ENCODE assay signal across 8 mouse cellular contexts in the genomic region with DNA sequence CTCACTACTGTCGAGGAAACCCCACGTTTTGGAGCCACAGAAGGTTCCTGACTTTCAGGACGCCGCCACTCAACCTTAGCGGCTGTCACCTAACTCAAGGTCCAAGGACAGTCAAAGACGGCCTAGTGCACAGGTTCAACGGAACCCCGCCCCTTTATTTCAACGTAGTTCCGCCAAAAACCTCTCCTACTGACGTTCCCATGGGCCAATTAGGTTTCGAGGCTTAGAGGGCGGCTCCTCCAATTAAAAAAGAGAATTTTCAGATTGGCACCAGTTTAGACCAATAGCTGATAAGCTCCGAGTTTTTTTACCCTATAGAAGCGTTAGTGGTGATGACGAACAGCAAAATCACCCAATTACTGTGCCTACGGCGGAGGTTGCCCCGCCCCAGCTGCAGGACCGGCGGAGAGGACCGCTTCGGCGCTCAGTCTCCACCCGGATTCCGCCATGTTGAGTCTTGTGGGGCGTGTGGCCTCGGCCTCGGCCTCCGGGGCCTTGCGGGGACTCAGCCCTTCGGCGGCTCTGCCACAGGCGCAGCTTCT. TPM values are rescaled to one million over a fixed set of nuclear protein-coding genes. Genes with fewer than 3 reads are reported as not detected.
A peak's percentile ranks its signal among the peaks of the same experiment; 100 is the strongest.
DNase-seq lines count a peak whose midpoint lies in the region; ATAC-seq and TF ChIP-seq lines count a peak whose summit lies in the region.

Gene Atp5b, plus strand, starts transcription at position 394 of the 542 bp plus-strand sequence.

- TF ChIP-seq CTCF in kidney, adult 2 months (conservative IDR thresholded peaks at IDR 0.05; ENCODE audit: insufficient read depth, insufficient read length, low read depth, low read length), result 0 out of 2 replicates have a peak, but pooled peaks have one; percentile 0
- TF ChIP-seq CTCF in spleen, adult 2 months (IDR thresholded peaks at IDR 0.05; ENCODE audit: extremely low read depth, insufficient read depth, insufficient read length, insufficient replicate concordance), result no peak

- peak within 1 kb of the TSS; percentile 85 for H3K27ac ChIP-seq in embryonic facial prominence, embryonic 13.5 days
- peak within 1 kb of the TSS; percentile 99 for H3K27ac ChIP-seq in kidney, adult 2 months (ENCODE audit: insufficient read depth, low read depth, low read length)
- H3K27ac ChIP-seq in limb, embryonic 12.5 days, result peak within 1 kb of the TSS; percentile 73
- peak within 1 kb of the TSS; percentile 91 for H3K27ac ChIP-seq in midbrain, embryonic 15.5 days
- peak within 1 kb of the TSS; percentile 91 for H3K27ac ChIP-seq in spleen, adult 2 months (ENCODE audit: insufficient read depth, low read length)

- H3K9me3 ChIP-seq in embryonic facial prominence, embryonic 13.5 days, result no peaks in the 10 kb centered on the region
- no peaks in the 10 kb centered on the region for H3K9me3 ChIP-seq in limb, embryonic 12.5 days
- no peaks in the 10 kb centered on the region for H3K9me3 ChIP-seq in midbrain, embryonic 15.5 days

- H3K27me3 ChIP-seq in embryonic facial prominence, embryonic 13.5 days, result no peaks in the 10 kb centered on the region
- H3K27me3 ChIP-seq in kidney, adult 2 months (replicated peaks; ENCODE audit: control insufficient read depth, insufficient read depth, low read length), result no peaks in the 10 kb centered on the region
- H3K27me3 ChIP-seq in limb, embryonic 12.5 days, result no peaks in the 10 kb centered on the region
- H3K27me3 ChIP-seq in midbrain, embryonic 15.5 days (replicated peaks), result no peaks in the 10 kb centered on the region
- H3K27me3 ChIP-seq in spleen, adult 2 months (ENCODE audit: control insufficient read depth, insufficient read depth, low read length), result no peaks in the 10 kb centered on the region

- peak within 1 kb of the TSS; percentile 97 for H3K4me3 ChIP-seq in embryonic facial prominence, embryonic 13.5 days
- H3K4me3 ChIP-seq in kidney, adult 2 months (ENCODE audit: insufficient read depth, low read depth, low read length), result peak within 1 kb of the TSS; percentile 93
- H3K4me3 ChIP-seq in limb, embryonic 12.5 days (replicated peaks), result peak within 1 kb of the TSS; percentile 96
- H3K4me3 ChIP-seq in midbrain, embryonic 15.5 days, result peak within 1 kb of the TSS; percentile 70
- peak within 1 kb of the TSS; percentile 93 for H3K4me3 ChIP-seq in spleen, adult 2 months (ENCODE audit: extremely low read depth, insufficient read depth, insufficient read length)

- DNase-seq in 3134 (ENCODE audit: extremely low read depth, insufficient read length, low spot score), result peak; percentile 94
- DNase-seq in adrenal gland, postnatal 36 days, result peak; percentile 94
- DNase-seq in heart, adult 18-20 months, result peak; percentile 99 to 100
- peak; percentile 100 for DNase-seq in kidney, adult 2 months
- peak; percentile 96 to 100 for DNase-seq in spleen, adult 2 months (ENCODE audit: low read depth in 1 of 2, low spot score in 2 of 2)

- ATAC-seq in embryonic facial prominence, embryonic 13.5 days (ENCODE audit: insufficient number of reproducible peaks, insufficient read depth, low FRiP score, low TSS enrichment, low read depth), result peak; percentile 98
- ATAC-seq in limb, embryonic 12.5 days (ENCODE audit: insufficient number of reproducible peaks, insufficient read depth, low FRiP score, low TSS enrichment, low read depth), result peak; percentile 97
- peak; percentile 99 for ATAC-seq in midbrain, embryonic 15.5 days (replicated peaks)

- peaks cover 35% of the 10 kb centered on the region for H3K36me3 ChIP-seq in embryonic facial prominence, embryonic 13.5 days
- peaks cover 28% of the 10 kb centered on the region for H3K36me3 ChIP-seq in kidney, adult 2 months (ENCODE audit: control insufficient read depth, insufficient read depth, low read length)
- H3K36me3 ChIP-seq in limb, embryonic 12.5 days, result peaks cover 40% of the 10 kb centered on the region
- H3K36me3 ChIP-seq in midbrain, embryonic 15.5 days (replicated peaks), result peaks cover 27% of the 10 kb centered on the region
- H3K36me3 ChIP-seq in spleen, adult 2 months (ENCODE audit: control insufficient read depth, insufficient read depth, low read length), result peaks cover 26% of the 10 kb centered on the region

- WGBS in embryonic facial prominence, embryonic 13.5 days, result under 1% methylated on average over 34 of the region's 34 CpGs
- whole genome bisulfite sequencing in kidney, adult 2 months, result under 1% methylated on average over 34 of the region's 34 CpGs
- under 1% methylated on average over 34 of the region's 34 CpGs for WGBS in limb, embryonic 12.5 days
- under 1% methylated on average over 34 of the region's 34 CpGs for WGBS in midbrain, embryonic 15.5 days
- WGBS in spleen, adult 2 months, result under 1% methylated on average over 34 of the region's 34 CpGs

- H3K9ac ChIP-seq in embryonic facial prominence, embryonic 13.5 days, result peak within 1 kb of the TSS; percentile 99
- H3K9ac ChIP-seq in limb, embryonic 12.5 days (replicated peaks), result peak within 1 kb of the TSS; percentile 97
- H3K9ac ChIP-seq in midbrain, embryonic 15.5 days, result peak within 1 kb of the TSS; percentile 84

- peak within 1 kb of the TSS; percentile 92 for H3K4me2 ChIP-seq in embryonic facial prominence, embryonic 13.5 days
- peak within 1 kb of the TSS; percentile 96 for H3K4me2 ChIP-seq in limb, embryonic 12.5 days
- H3K4me2 ChIP-seq in midbrain, embryonic 15.5 days, result peak within 1 kb of the TSS; percentile 78

- H3K4me1 ChIP-seq in embryonic facial prominence, embryonic 13.5 days, result peaks cover 19% of the 10 kb centered on the region
- peaks cover 19% of the 10 kb centered on the region; the same call in 1 of the 2 replicates for H3K4me1 ChIP-seq in kidney, adult 2 months (ENCODE audit: control insufficient read depth, insufficient read depth, low read length)
- peaks cover 16% of the 10 kb centered on the region for H3K4me1 ChIP-seq in limb, embryonic 12.5 days (replicated peaks)
- H3K4me1 ChIP-seq in midbrain, embryonic 15.5 days, result peaks cover 31% of the 10 kb centered on the region
- 0 out of 2 replicates have a peak, but pooled peaks cover 3% of the 10 kb centered on the region for H3K4me1 ChIP-seq in spleen, adult 2 months (ENCODE audit: control insufficient read depth, insufficient read depth, insufficient read length)

- TF ChIP-seq POLR2A in kidney, adult 2 months (IDR thresholded peaks at IDR 0.05; ENCODE audit: low read depth, low read length), result peak; percentile 94
- peak; percentile 89 for TF ChIP-seq POLR2A in spleen, adult 2 months (IDR thresholded peaks at IDR 0.05; ENCODE audit: low read depth, low read length)

RNA-seq across cellular contexts. Expression of gene Atp5b, which starts in this region (rescaled TPM):
- total RNA-seq in adrenal gland, postnatal 36 days (2021), result 1,000 to 10,000 TPM; 2,942 to 3,172 TPM
- 1,953 and 2,050 TPM in 2 replicates for polyA plus RNA-seq in embryonic facial prominence, embryonic 13.5 days (2015; fragmentation: Nextera tagmentation; extraction: Ambion mirVana)
- 1,000 to 10,000 TPM; 8,639 to 9,190 TPM for total RNA-seq in heart, adult 18-20 months (2021)
- 4,550 and 7,521 TPM in 2 replicates for polyA plus RNA-seq in kidney, adult 2 months (2012; rRNA removed)
- 2,018 and 2,026 TPM in 2 replicates for polyA plus RNA-seq in limb, embryonic 12.5 days (2016; fragmentation: Nextera tagmentation; extraction: Ambion mirVana)
- 2,030 and 2,053 TPM in 2 replicates for polyA plus RNA-seq in midbrain, embryonic 15.5 days (2015; fragmentation: Nextera tagmentation; extraction: Ambion mirVana)
- 803 and 1,529 TPM in 2 replicates for polyA plus RNA-seq in spleen, adult 2 months (2012; rRNA removed)

Comparison
In these comparisons a context has a peak if more than half of its experiments do, and no peak if none do; other contexts are left out.
1. Peak in every context shown above with its lines: DNase-seq, ATAC-seq, H3K4me3 ChIP-seq and H3K27ac ChIP-seq.